Mouse (Mus musculus) hindbrain, embryonic 12.5 days (tissue): ENCODE measurements at regions not wholly inside any gene's neighbourhood (a gene's known extent, or its start where the extent isn't known, plus 50 kb on each side); places are given as distances from the start of the nearest gene placed in this dataset.

Source experiments
- ATAC-seq: fragments of 200-750 bp; cut with Nextera tagmentation; 2 replicates; pipeline ENCODE4 v1.8.0; 2017; ENCODE audit warnings: moderate TSS enrichment; ENCODE audit not compliant: low FRiP score
- H3K27ac ChIP-seq: fragments of 300-500 bp; sonication (generic); 2 replicates; pipeline ENCODE4 v1.5.1; 2016; ENCODE audit warnings: mild to moderate bottlenecking
- H3K27me3 ChIP-seq: fragments of 300-500 bp; sonication (generic); 2 replicates; pipeline ENCODE4 v1.6.1; 2016; ENCODE audit warnings: mild to moderate bottlenecking
- H3K36me3 ChIP-seq: fragments of 300-500 bp; sonication (generic); 2 replicates; pipeline ENCODE4 v1.6.1; 2016; ENCODE audit warnings: mild to moderate bottlenecking
- H3K4me1 ChIP-seq: fragments of 300-500 bp; sonication (generic); 2 replicates; pipeline ENCODE4 v1.6.1; 2016
- H3K4me2 ChIP-seq: fragments of 300-500 bp; sonication (generic); replicated peaks from 2 replicates; pipeline ENCODE4 v1.6.1; 2016; ENCODE audit warnings: mild to moderate bottlenecking
- H3K4me3 ChIP-seq: fragments of 300-500 bp; sonication (generic); 2 replicates; pipeline ENCODE4 v1.5.1; 2016; ENCODE audit warnings: mild to moderate bottlenecking
- H3K9ac ChIP-seq: fragments of 300-500 bp; sonication (generic); 2 replicates; pipeline ENCODE4 v1.6.1; 2016; ENCODE audit warnings: mild to moderate bottlenecking, moderate library complexity
- H3K9me3 ChIP-seq: fragments of 300-500 bp; sonication (generic); replicated peaks from 2 replicates; pipeline ENCODE4 v1.6.1; 2016; ENCODE audit warnings: mild to moderate bottlenecking
- WGBS: fragments of 180-500 bp; shearing (Covaris S2); methylation state at CpG from one replicate; pipeline ENCODE4 v1.1.7; 2016; 5-methylcytosine and 5-hydroxymethylcytosine counted together

- 94% methylated on average over 3 of the region's 3 CpGs for WGBS
Observed at GRCm38 (mm10) chr17:62962292-62962618, 81.1 kb upstream of the Efna5 start.

DNA sequence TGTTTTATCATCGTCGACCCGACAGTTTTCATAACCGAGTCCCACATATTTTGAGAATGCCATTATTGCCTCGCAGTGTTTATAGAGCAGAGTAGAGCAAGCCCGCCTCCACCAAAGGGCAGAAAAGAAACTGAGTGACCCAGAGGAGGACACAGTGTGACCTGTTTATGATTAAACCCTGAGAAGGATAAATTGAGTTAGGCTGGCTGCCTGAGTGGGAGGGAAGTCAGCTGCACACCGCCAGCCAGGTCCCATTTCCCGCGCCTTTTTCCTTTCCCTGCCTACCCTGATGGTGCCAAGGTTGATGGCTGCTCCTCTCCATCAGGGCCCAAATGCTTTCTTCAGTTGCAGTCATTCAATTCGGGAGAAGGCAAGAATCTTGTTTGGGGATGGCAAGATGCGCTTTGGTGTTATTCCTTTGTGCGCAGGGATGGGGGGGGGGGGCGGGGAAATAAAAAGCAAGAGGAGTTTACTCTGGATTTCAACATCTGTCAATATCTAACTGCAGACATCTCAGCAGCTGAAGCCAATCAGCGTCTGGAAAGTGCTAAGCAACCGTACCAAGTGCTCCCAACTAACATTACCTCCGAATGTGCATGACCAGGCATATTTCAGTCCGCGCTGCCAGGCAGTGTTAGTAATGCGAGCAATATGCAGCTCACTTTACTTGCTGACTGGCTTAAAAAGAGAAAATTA lies 80.6 kb upstream of the Efna5 start:
- no peak overlapping the region for H3K4me2 ChIP-seq
- H3K9me3 ChIP-seq, result no peaks in the 10 kb centered on the region
- H3K36me3 ChIP-seq, result no peaks in the 10 kb centered on the region
- H3K4me3 ChIP-seq, result no peak overlapping the region
- H3K27me3 ChIP-seq, result no peaks in the 10 kb centered on the region
- H3K9ac ChIP-seq, result no peak overlapping the region
- H3K4me1 ChIP-seq, result 0 out of 2 replicates have a peak, but pooled peaks cover 2% of the 10 kb centered on the region
- no peak for ATAC-seq
- H3K27ac ChIP-seq, result no peak overlapping the region
- WGBS, result 81% methylated on average over 19 of the region's 19 CpGs

More at GRCm38 (mm10) chr17:62962292-62962618, 81.1 kb upstream of the Efna5 start:
- Histone ChIP-seq H3K27me3 (no peaks in the 10 kb centered on the region), H3K27ac (no peak overlapping the region), H3K4me2 (no peak overlapping the region), H3K9me3 (no peaks in the 10 kb centered on the region), H3K9ac (no peak overlapping the region), H3K4me1 (0 out of 2 replicates have a peak, but pooled peaks cover 2% of the 10 kb centered on the region), H3K36me3 (no peaks in the 10 kb centered on the region), H3K4me3 (no peak overlapping the region)
- no peak for ATAC-seq

GRCm38 (mm10) chr17:62959146-62959545 lies 78.0 kb upstream of the Efna5 start:
- ATAC-seq, result no peak
- no peaks in the 10 kb centered on the region for H3K27me3 ChIP-seq
- no peaks in the 10 kb centered on the region for H3K9me3 ChIP-seq
- no peak overlapping the region for H3K4me3 ChIP-seq
- no peak overlapping the region for H3K4me2 ChIP-seq
- no peak overlapping the region for H3K27ac ChIP-seq
- WGBS, result 57% methylated on average over 3 of the region's 3 CpGs
- H3K9ac ChIP-seq, result no peak overlapping the region
- no peaks in the 10 kb centered on the region for H3K36me3 ChIP-seq
- 0 out of 2 replicates have a peak, but pooled peaks cover 2% of the 10 kb centered on the region for H3K4me1 ChIP-seq

DNA sequence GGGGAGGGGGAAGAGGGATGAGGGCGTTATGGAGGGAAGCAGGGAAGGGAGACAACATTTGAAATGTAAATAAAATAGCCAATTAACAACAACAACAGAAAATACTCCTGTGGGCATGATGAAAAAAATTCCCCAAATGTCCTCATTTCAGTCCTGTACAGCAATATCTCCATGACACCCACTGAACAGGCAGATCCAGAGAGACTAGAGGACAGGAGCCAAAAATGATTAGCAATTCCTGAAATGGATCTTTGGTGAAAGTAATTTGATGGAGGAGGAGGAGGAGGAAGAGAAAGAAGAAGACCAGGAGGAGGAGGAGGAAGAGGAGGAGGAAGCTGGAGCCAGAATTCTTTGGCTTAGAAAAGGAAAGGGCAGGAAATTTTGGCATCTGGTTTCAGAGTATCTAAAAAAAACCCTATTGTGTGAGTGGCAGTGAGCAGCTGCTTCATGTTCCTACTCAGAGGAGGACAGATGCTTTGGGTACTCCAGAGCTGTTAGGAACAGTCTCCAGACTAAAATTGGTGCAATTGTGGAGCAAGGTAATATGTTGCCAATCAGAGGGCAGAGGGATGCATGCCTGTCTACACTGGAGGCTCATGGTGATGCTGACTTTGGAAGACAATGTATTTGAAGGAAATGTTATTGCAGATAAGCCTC lies 66.5 kb upstream of the Efna5 start:
- Histone ChIP-seq H3K9me3 (no peaks in the 10 kb centered on the region), H3K4me3 (no peak overlapping the region), H3K27ac (no peak overlapping the region), H3K9ac (no peak overlapping the region), H3K4me2 (no peak overlapping the region), H3K27me3 (no peaks in the 10 kb centered on the region), H3K4me1 (no peaks in the 10 kb centered on the region), H3K36me3 (no peaks in the 10 kb centered on the region)
- 54% methylated on average over 1 of the region's 1 CpGs for WGBS
- ATAC-seq, result no peak

- no peak overlapping the region for H3K27ac ChIP-seq
- ATAC-seq, result no peak
- 12% methylated on average over 7 of the region's 7 CpGs for WGBS
Observed at GRCm38 (mm10) chr17:62940573-62941252, 59.6 kb upstream of the Efna5 start.

DNA sequence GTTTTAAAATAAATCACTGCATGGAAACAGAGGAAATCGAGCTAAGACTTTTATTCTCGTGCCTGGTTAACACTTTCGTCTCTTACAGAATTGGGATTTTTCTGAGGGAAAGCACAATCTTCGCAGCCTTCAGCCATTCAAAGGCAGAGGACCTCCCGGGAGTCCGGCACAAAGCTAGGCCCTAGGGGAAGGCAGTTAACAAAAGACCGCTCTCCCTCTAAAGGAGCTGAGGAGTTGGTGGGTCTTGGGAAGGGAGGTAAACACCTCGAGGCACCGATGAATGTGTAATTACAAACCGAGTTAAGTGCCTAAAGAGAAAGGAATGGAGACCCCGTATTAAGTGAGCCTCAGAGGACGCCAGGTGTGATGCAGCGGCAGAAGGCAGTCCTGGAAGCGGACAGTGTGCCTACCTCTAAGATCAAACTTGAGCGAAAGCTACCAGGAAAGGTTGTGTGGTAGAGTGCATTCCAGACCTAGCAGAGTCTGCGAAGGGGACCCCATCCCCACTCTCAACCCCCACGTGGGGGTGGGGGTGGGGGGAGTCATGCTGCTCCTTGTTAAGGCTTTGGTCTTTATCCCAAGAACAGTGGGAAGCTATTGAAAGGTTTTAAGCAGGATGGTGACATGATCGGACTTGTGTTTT lies 58.9 kb upstream of the Efna5 start:
- WGBS, result 8% methylated on average over 18 of the region's 18 CpGs

More at GRCm38 (mm10) chr17:62940573-62941252, 59.6 kb upstream of the Efna5 start:
- Histone ChIP-seq H3K9ac (no peak overlapping the region), H3K36me3 (no peaks in the 10 kb centered on the region), H3K9me3 (no peaks in the 10 kb centered on the region), H3K27me3 (peaks cover 3% of the 10 kb centered on the region; the same call in 1 of the 2 replicates), H3K4me2 (peak overlapping the region; percentile 41), H3K4me3 (no peak overlapping the region), H3K4me1 (peaks cover 11% of the 10 kb centered on the region)

GRCm38 (mm10) chr17:62939171-62939570 lies 58.1 kb upstream of the Efna5 start:
- Histone ChIP-seq H3K4me1 (peaks cover 11% of the 10 kb centered on the region), H3K9me3 (no peaks in the 10 kb centered on the region), H3K36me3 (no peaks in the 10 kb centered on the region), H3K9ac (no peak overlapping the region), H3K4me2 (no peak overlapping the region), H3K27ac (no peak overlapping the region), H3K27me3 (peaks cover 3% of the 10 kb centered on the region; the same call in 1 of the 2 replicates), H3K4me3 (no peak overlapping the region)
- 77% methylated on average over 4 of the region's 4 CpGs for WGBS
- no peak for ATAC-seq

More for the DNA sequence above, 58.9 kb upstream of the Efna5 start:
- no peaks in the 10 kb centered on the region for H3K9me3 ChIP-seq
- no peak overlapping the region for H3K27ac ChIP-seq
- 0 out of 2 replicates have a peak, but pooled peaks have one; percentile 29 for ATAC-seq
- peak overlapping the region; percentile 41 for H3K4me2 ChIP-seq
- peaks cover 11% of the 10 kb centered on the region for H3K4me1 ChIP-seq
- no peaks in the 10 kb centered on the region for H3K36me3 ChIP-seq
- no peak overlapping the region for H3K4me3 ChIP-seq
- no peak overlapping the region for H3K9ac ChIP-seq
- H3K27me3 ChIP-seq, result peaks cover 3% of the 10 kb centered on the region; the same call in 1 of the 2 replicates
